In genomic region chr3:119939091-119939490, GRCm38 (mm10) we compare ENCODE assay signal across 20 mouse cellular contexts.
"Had no signal": no experiment of that assay in that cellular context is flagged by ENCODE, and none has a peak within 500 bp of the region (broad histone marks: within the 10 kb centered on the region; RNA-seq: fewer than 3 reads in every experiment).

No protein-coding gene starts in this region.

- H3K9me3 ChIP-seq: intestine, embryonic 15.5 days; limb, embryonic 12.5 days; limb, embryonic 15.5 days; liver, embryonic 13.5 days; midbrain, embryonic 10.5 days; midbrain, embryonic 13.5 days; neural tube, embryonic 13.5 days had no signal

- H3K36me3 ChIP-seq: intestine, embryonic 15.5 days; limb, embryonic 12.5 days; limb, embryonic 15.5 days; liver, embryonic 13.5 days; midbrain, embryonic 10.5 days; midbrain, embryonic 13.5 days; neural tube, embryonic 13.5 days had no signal

- ATAC-seq: hindbrain, embryonic 16.5 days; intestine, embryonic 15.5 days; lung, postnatal 0 days; midbrain, embryonic 13.5 days; midbrain, embryonic 16.5 days had no signal

- H3K27ac ChIP-seq: intestine, embryonic 15.5 days; limb, embryonic 12.5 days; limb, embryonic 15.5 days; liver, embryonic 13.5 days; midbrain, embryonic 10.5 days; midbrain, embryonic 13.5 days had no signal

- H3K4me1 ChIP-seq: intestine, embryonic 15.5 days; limb, embryonic 15.5 days; liver, embryonic 13.5 days; megakaryocyte, embryonic 14.5 days had no signal

- H3K27me3 ChIP-seq: intestine, embryonic 15.5 days; limb, embryonic 12.5 days; limb, embryonic 15.5 days; liver, embryonic 13.5 days; megakaryocyte, embryonic 14.5 days; midbrain, embryonic 13.5 days; neural tube, embryonic 13.5 days had no signal

- H3K9ac ChIP-seq: intestine, embryonic 15.5 days; limb, embryonic 12.5 days; limb, embryonic 15.5 days; liver, embryonic 13.5 days; midbrain, embryonic 13.5 days; neural tube, embryonic 13.5 days had no signal

- H3K4me3 ChIP-seq: intestine, embryonic 15.5 days; limb, embryonic 12.5 days; limb, embryonic 15.5 days; liver, embryonic 13.5 days; megakaryocyte, embryonic 14.5 days; midbrain, embryonic 10.5 days; midbrain, embryonic 13.5 days; myocyte; neural tube, embryonic 13.5 days had no signal

- H3K4me2 ChIP-seq: intestine, embryonic 15.5 days; limb, embryonic 12.5 days; limb, embryonic 15.5 days; liver, embryonic 13.5 days; midbrain, embryonic 13.5 days; neural tube, embryonic 13.5 days had no signal

- DNase-seq: kidney, adult 11 months; kidney, adult 9 months; left cerebral cortex, postnatal 4 days; liver, embryonic 13.5 days; lung, adult 2 months; retina, postnatal 1 day; right cerebral cortex, postnatal 25 days; spleen, adult 18-20 months; thymus, postnatal 25 days had no signal
